Mouse (Mus musculus): Measurements from ENCODE around the gene Cav1.

Cav1 gene

GRCm38 (mm10) chr6:17305954-17306601, at the start of gene Cav1:
Gene Cav1, plus strand, starts transcription at chr6:17306335.
- DNase-seq (ENCODE audit: low read depth, low spot score) = peak; percentile 71

DNA sequence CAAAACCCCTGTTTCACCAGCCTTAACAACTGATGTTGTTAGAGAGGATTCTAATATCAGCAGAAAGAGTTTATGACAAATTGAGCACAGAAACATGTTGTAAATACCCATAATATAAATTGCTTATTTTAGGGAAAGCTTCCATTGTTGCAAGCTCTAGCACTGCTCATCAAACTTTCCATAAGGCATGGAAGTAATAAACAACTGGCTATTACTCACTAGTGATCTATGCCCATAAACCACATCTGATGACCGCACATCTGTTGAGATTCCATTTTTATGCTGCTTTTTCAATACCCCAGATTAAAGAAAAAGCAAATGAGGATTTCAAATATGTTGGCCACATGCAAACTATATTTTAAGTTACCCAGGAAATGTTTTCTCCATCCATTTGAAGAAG, 48.0 kb upstream of the Cav1 start:
- no peak for DNase-seq (ENCODE audit: low read depth, low spot score)

GRCm38 (mm10) chr6:17258911-17259310, 47.2 kb upstream of the Cav1 start:
- no peak for DNase-seq (ENCODE audit: low read depth, low spot score)

DNA sequence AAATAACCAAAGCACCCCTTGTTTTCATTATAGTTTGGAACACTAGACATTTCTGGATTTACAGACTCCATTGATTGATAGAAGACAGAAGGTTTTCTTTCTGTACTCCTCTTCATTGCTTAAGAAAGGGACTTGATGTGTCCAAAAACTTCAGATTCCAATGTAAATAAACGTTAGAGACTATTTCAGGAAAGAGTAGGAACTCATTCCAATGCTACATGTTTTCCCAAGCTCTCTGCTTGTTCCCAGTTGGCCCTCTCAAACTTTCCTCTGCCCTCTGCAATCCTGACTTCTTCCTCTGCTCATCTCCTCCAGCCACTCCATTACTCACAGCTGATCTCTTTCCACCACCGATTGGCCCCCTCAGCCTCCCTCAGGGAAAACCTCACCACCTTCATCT, 43.3 kb upstream of the Cav1 start:
- no peak for DNase-seq (ENCODE audit: low read depth, low spot score)

GRCm38 (mm10) chr6:17265043-17265442, 41.1 kb upstream of the Cav1 start:
- DNase-seq (ENCODE audit: low read depth, low spot score) = no peak

GRCm38 (mm10) chr6:17266466-17266865, 39.7 kb upstream of the Cav1 start:
- DNase-seq (ENCODE audit: low read depth, low spot score) = no peak

DNA sequence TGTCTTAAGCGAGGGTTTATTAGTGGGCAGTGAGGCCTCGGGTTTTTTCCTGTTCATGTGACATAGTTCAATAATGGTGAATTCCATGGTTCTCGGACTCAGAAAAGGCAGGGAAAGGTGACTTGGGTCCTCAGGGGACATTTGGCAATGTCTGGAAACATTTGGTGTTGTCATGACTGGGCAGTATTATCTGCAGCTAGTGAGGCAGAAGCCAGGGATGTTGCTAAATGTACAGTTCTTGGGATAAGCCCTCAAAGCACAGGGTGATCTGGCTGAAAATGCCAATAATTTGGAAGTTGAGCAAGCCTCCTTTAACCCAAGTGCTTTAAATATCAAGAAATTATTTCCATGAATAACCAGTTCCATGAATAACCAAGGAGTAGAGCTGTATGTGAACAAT, 27.8 kb upstream of the Cav1 start:
- peak; percentile 13 for DNase-seq (ENCODE audit: low read depth, low spot score)

GRCm38 (mm10) chr6:17280939-17281756, 25.0 kb upstream of the Cav1 start, which contains the start of gene Cav2:
Gene Cav2, plus strand, starts transcription at chr6:17281185.
- DNase-seq (ENCODE audit: low read depth, low spot score) = peak; percentile 74

DNA sequence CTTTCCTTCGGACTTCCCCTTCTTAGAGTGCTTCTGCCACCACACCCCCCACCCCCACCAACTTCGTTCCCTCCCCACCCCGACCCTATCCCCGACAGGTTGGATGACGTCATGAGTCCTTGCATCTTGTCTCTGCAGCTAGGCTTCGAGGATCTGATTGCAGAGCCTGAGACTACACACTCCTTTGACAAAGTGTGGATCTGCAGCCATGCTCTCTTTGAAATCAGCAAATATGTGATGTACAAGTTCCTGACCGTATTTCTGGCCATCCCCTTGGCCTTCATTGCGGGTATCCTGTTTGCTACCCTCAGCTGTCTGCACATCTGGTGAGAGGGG, 24.4 kb upstream of the Cav1 start:
- DNase-seq (ENCODE audit: low read depth, low spot score) = no peak

DNA sequence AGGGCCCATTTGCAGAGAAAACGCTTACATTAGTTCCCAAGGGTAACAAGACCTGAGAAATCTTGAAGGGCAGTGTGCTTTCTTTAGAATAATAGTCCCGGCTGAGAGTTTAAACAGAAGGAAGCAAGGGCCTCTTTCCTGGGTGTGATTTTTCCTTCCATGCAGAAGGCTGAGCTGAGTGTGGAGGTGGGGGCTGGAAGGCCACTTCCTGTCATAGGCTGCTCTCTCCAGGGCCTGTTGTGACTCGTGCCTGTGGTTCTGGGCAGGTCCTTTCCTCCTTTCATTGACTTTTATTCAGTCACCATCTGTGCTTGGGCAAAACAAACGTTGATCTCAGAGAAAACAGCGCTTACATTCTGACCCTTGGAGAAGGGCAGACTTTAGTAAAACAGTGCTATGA, 24.0 kb upstream of the Cav1 start:
- DNase-seq (ENCODE audit: low read depth, low spot score) = peak; percentile 14

DNA sequence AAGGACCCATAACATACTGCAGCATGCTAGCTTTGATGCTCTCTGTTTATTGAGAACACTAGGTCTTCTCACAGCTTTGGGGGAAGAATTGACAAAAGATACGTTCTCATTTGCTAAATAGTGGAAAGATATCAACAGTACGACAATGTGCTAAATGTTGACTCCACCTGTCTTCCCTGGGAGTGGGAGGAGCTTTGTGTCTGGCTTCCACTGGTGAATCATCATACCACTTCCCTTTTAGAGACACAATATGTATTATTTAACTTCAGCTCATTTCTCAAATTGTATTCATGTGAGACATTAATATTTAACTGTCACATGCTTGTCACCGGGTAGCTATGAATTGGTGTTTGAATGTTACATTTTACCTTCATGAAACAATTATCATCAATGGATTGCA, 22.3 kb upstream of the Cav1 start:
- DNase-seq (ENCODE audit: low read depth, low spot score) = no peak

DNA sequence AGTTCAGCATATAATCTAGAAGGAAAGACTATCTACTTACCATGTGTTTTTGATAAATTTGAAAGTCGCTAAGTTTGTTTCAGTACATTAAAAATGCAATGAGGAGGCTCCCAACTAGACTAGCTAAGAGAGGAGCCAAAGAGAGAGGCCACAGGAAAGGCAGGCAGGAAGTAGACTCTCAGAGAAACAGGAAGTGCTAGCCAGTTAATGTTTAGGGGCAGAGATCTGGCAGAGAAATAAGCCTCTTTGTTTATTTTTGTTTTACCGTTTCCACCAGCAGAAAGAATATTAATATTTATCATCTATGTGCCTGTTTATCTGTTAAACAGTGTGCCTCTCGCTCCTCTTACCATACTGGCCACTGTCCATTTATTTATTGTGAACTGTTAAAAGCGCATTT, 19.8 kb upstream of the Cav1 start:
- DNase-seq (ENCODE audit: low read depth, low spot score) = no peak

DNA sequence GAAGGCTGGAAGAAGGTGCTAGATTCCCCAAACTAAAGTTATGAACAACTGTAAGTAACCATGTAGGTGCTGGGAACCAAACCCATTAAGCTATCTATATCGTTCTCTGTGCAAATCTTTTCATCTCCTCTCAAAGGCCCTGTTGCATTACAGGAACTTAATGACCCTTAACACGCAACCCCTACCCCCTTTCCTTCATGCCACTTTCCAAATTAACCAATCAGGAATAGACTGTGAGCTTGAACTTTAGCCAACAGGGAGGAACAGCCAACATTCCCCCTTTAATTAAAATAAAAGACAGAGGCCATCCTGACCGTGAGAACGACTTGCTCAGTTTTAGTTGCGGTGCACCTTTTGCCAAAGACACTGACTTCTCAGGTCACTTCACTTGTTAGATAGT, 11.0 kb upstream of the Cav1 start:
- DNase-seq (ENCODE audit: low read depth, low spot score) = no peak

DNA sequence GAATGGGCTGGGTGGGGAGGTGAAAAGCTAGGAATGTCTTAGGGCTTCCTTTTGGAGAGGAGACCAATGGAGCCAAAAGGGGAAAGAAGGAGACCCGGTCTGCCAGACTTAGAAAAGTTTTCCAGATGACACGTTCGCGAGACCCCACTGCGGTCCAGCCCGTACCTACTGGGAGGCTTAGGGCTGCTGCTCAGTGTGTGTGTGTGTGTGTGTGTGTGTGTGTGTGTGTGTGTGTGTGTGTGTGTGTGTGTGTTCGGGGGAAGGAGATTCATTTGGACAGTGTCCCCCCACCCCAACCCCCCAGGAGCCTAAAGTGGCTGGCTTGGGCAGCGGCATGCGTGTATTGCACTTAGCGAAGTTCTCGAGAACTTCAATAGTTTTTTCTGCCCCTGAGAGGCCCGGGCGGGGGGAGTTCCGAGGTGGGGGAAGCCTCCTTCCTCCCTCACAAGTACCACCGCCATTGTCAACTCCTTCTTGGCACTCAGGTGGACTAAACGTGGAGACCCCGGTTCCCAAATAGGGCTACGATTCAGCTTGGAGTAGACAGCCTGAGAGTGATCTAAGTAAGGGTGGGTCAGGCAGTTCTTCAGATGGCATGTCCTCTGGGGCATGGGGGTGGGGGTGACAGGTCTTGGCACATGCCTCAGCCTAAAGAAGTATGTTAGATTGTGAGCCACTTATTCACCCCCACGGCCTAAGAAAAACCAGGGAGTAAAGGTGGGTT, 629 bp downstream of the Cav1 start:
- DNase-seq (ENCODE audit: low read depth, low spot score) = peak; percentile 18

- DNase-seq (ENCODE audit: low read depth, low spot score) = peak; percentile 52
These were observed 1.5 kb downstream of the Cav1 start for GRCm38 (mm10) chr6:17307461-17308115.

DNA sequence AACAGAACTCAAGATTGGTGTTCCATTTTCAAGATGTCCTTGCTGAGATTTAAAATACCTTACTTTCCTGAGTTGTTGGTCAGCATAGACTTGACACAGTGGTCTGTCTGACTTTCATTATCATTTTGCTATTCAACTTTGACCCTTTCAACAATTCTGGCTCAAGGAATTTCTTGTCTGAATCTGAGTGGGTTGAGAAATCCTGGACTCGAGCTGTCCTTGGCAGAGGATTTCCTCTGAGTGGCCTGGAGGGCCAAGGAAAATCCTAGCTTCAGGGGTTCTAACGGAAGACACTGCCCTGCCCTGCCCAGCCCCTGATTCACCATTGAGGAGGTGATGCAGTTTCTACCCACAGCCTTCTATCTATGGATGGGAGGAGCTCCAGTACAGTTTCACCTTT, 2.5 kb downstream of the Cav1 start:
- DNase-seq (ENCODE audit: low read depth, low spot score) = peak; percentile 40

DNA sequence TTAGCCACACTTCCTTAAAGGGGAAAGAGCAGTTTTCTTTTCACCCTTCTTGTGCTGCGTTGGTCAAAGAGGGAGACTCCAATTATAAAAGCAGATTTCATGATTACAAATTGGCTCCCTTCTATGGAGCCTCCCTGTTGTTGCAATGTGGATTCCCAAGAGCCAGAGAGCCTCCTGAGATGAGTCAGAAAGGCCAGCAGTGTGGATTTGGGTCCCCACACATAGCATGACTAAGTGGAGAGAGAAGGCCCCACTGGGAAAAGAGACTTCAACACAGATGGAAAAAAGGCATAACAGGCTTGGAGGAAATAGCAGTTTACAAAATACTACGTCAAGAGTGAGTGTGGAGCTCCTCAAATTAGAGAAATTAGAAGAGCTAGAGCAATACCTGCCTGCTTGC, 3.1 kb downstream of the Cav1 start:
- DNase-seq (ENCODE audit: low read depth, low spot score) = peak; percentile 68

GRCm38 (mm10) chr6:17314241-17314640, 8.1 kb downstream of the Cav1 start:
- peak; percentile 25 for DNase-seq (ENCODE audit: low read depth, low spot score)

- peak; percentile 34 for DNase-seq (ENCODE audit: low read depth, low spot score)
These were observed 8.8 kb downstream of the Cav1 start for GRCm38 (mm10) chr6:17314659-17315616.

GRCm38 (mm10) chr6:17316294-17317166, 10.4 kb downstream of the Cav1 start:
- no peak for DNase-seq (ENCODE audit: low read depth, low spot score)
